Mouse (Mus musculus): ENCODE results near the gene Ppp2r3a. TPM values are rescaled to one million over a fixed set of nuclear protein-coding genes. Genes with fewer than 3 reads are reported as not detected.
A peak's percentile ranks its signal among the peaks of the same experiment; 100 is the strongest.

The Ppp2r3a gene
- total and polyA plus RNA-seq, 2 experiments from 2014 or later: 18.6 to 37.9 TPM

DNA sequence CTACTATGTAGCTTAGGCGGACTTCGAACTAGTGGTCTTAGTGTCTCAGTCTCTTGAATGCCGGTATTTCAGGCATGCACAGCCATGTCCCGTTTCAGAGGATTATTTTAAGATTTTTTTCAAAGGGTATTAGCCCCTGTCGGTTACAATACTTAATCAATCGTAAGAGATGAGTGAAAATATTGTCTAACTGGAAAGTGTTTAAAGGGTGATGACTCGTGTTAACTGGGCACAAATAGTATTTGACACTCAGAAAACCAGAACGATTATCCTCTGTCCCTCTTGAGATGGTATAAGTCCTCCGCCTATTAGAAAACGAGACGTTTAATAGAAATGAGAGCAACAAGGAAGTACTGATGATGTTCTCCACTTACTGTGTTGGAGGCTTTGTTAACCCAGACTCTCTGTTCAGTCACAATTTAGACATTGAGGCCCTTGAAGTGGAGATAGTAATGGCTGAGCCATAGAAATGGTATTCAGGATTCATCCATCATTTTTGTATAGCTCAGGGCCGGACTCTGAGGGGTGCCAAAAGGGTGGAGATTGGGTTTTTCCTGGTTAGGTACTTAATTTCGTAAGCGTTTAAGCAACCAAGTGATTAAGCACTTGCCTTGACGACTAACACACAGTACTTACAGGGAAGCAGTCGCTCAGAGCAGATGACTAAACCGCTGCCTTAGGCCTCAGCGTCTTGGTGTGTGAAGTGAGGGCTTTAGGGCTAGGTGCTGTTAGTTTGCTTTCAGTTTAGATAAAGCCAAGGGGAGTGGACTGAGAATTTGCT is 175.3 kb downstream of the Ppp2r3a start:
- no peaks in the 10 kb centered on the region for H3K9me3 ChIP-seq (ENCODE audit: low read length)
- peak overlapping the region; percentile 74 for H3K4me3 ChIP-seq (ENCODE audit: low read depth, low read length)
- WGBS: under 1% methylated on average over 18 of the region's 18 CpGs
- H3K27ac ChIP-seq (ENCODE audit: low read depth, low read length): no peak overlapping the region
- DNase-seq (ENCODE audit: low spot score) (no peak), ATAC-seq (ENCODE audit: low FRiP score) (no peak)
- H3K9ac ChIP-seq (replicated peaks; ENCODE audit: low read length, poor library complexity, severe bottlenecking): peak overlapping the region; percentile 99
- peak overlapping the region; percentile 88 for H3K4me2 ChIP-seq (ENCODE audit: low read depth, low read length, poor library complexity, severe bottlenecking)
- peaks cover 12% of the 10 kb centered on the region for H3K4me1 ChIP-seq (ENCODE audit: insufficient read depth, low read length)
- H3K36me3 ChIP-seq (ENCODE audit: insufficient read depth, low read length): no peaks in the 10 kb centered on the region
- H3K27me3 ChIP-seq (ENCODE audit: insufficient read depth, low read length): no peaks in the 10 kb centered on the region
- no peak for TF ChIP-seq CTCF (IDR thresholded peaks at IDR 0.05)

DNA sequence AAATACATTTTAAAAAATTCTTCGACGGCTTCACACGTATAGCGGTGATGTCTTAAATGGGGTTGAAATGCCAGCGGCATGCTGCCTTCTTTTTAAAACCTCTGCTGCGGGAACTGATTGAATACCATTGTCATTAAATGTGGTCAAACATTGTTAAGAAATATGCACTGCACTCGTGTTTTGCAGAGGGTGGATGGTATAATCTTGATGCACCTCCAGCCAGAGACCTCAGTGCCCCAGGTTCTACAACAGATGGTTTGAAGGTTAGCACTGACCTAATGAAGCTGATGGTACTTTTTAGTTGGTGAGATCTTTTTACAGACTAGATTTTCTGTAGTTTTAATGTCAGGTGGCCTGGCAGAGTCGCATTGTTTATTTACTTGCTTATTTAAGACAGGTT is 175.9 kb downstream of the Ppp2r3a start:
- Histone ChIP-seq H3K9me3 (ENCODE audit: low read length) (no peaks in the 10 kb centered on the region), H3K4me3 (ENCODE audit: low read depth, low read length) (peak overlapping the region; percentile 74), H3K36me3 (ENCODE audit: insufficient read depth, low read length) (no peaks in the 10 kb centered on the region), H3K27me3 (ENCODE audit: insufficient read depth, low read length) (no peaks in the 10 kb centered on the region), H3K27ac (ENCODE audit: low read depth, low read length) (no peak overlapping the region), H3K4me1 (ENCODE audit: insufficient read depth, low read length) (peaks cover 12% of the 10 kb centered on the region), H3K9ac (replicated peaks; ENCODE audit: low read length, poor library complexity, severe bottlenecking) (peak overlapping the region; percentile 99), H3K4me2 (ENCODE audit: low read depth, low read length, poor library complexity, severe bottlenecking) (peak overlapping the region; percentile 88)
- DNase-seq (ENCODE audit: low spot score) (no peak), ATAC-seq (ENCODE audit: low FRiP score) (no peak)
- 0% methylated on average over 8 of the region's 8 CpGs for WGBS
- no peak for TF ChIP-seq CTCF (IDR thresholded peaks at IDR 0.05)

DNA sequence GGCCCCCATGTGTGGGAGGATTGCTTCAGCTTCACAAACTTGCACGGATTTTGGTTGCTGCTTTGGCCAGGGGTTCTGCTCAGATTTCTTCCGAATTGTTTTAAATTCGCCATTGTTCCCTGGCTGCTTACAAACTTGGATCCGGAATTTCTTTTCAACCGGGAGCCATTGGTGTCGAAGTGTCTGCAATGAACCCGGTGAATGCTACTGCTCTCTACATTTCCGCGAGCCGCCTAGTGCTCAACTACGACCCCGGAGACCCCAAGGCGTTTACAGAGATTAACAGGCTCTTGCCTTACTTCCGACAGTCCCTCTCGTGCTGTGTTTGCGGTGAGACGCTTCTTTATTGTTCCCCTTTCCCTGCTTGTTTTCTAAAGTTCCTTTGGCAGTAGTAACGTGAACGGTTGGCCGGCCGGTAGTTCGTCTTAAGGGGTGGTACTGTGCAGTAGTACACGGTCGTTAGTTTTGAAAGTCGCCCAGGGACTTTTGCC is 176.5 kb downstream of the Ppp2r3a start:
- Histone ChIP-seq H3K27ac (ENCODE audit: low read depth, low read length) (peak overlapping the region; percentile 100), H3K27me3 (ENCODE audit: insufficient read depth, low read length) (no peaks in the 10 kb centered on the region), H3K4me2 (ENCODE audit: low read depth, low read length, poor library complexity, severe bottlenecking) (peak overlapping the region; percentile 88), H3K4me1 (ENCODE audit: insufficient read depth, low read length) (peaks cover 12% of the 10 kb centered on the region), H3K9ac (replicated peaks; ENCODE audit: low read length, poor library complexity, severe bottlenecking) (peak overlapping the region; percentile 99), H3K36me3 (ENCODE audit: insufficient read depth, low read length) (no peaks in the 10 kb centered on the region), H3K4me3 (ENCODE audit: low read depth, low read length) (peak overlapping the region; percentile 74), H3K9me3 (ENCODE audit: low read length) (no peaks in the 10 kb centered on the region)
- DNase-seq (ENCODE audit: low spot score) (no peak), ATAC-seq (ENCODE audit: low FRiP score) (no peak)
- under 1% methylated on average over 25 of the region's 25 CpGs for WGBS
- TF ChIP-seq CTCF (IDR thresholded peaks at IDR 0.05): 0 out of 2 replicates have a peak, but pooled peaks have one; percentile 4

DNA sequence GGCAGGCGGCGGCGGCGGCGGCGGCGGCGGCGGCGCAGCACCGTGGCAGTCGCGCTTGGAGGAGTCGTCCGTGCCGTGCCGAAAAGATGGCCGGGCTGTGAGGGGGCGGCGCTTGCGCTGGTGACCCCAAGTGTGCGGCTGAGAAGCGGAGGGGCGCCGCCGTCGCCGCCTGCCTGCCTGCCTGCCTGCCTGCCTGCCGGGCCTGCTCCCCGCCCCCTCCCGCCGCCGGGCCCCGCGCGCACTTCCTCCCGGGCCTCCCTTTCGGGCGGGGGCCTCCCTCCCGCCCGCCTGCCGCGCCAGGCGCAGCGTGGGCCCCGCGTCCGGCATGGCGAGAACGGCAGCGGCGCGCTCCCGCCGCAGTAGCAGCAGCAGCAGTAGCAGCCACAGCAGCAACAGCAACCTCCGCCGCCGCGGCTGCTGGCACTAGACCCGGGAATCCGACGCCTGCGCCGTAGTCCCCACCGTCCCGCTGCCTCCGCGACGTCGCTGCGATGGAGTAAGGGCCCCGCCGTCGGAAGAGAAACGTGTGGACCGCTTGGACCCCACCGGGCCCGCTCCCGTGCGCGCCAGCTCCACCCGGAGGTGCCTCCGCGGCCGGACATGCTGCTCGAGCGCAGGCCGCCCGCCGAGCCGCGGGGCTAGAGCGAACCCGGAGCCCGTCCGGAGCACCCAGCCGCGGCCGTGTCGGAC is 177.1 kb downstream of the Ppp2r3a start:
- peak overlapping the region; percentile 88 for H3K4me2 ChIP-seq (ENCODE audit: low read depth, low read length, poor library complexity, severe bottlenecking)
- peak overlapping the region; percentile 74 for H3K4me3 ChIP-seq (ENCODE audit: low read depth, low read length)
- no peaks in the 10 kb centered on the region for H3K27me3 ChIP-seq (ENCODE audit: insufficient read depth, low read length)
- peak overlapping the region; percentile 99 for H3K9ac ChIP-seq (replicated peaks; ENCODE audit: low read length, poor library complexity, severe bottlenecking)
- DNase-seq (ENCODE audit: low spot score): peak; percentile 80
- TF ChIP-seq CTCF (IDR thresholded peaks at IDR 0.05): no peak
- peak; percentile 77 for ATAC-seq (ENCODE audit: low FRiP score)
- H3K36me3 ChIP-seq (ENCODE audit: insufficient read depth, low read length): no peaks in the 10 kb centered on the region
- H3K4me1 ChIP-seq (ENCODE audit: insufficient read depth, low read length): peaks cover 11% of the 10 kb centered on the region
- peak overlapping the region; percentile 100 for H3K27ac ChIP-seq (ENCODE audit: low read depth, low read length)
- under 1% methylated on average over 65 of the region's 100 CpGs for WGBS
- H3K9me3 ChIP-seq (ENCODE audit: low read length): no peaks in the 10 kb centered on the region

DNA sequence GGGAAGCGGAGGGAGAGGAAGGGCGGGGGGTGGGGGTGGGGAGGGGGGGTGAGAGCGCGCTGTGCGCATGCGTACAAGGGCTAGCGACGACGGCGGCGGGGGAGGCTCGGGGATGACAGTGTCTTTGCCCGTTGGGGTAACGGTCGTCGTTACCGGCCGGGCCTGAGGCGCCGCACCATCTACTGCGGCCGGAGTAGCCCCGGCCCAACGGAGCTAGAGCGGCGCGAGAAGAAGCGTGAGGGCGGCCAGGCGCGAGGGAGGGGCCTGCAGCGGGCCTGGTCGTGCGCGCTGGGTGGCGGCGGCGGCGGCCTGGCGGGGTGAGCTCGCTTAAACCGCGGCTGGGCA is 177.6 kb downstream of the Ppp2r3a start, which contains the start of gene Msl2:
Gene Msl2 (plus strand): TSS at position 115 of the 345 bp plus-strand sequence.
- DNase-seq (ENCODE audit: low spot score) (no peak), ATAC-seq (ENCODE audit: low FRiP score) (no peak)
- Histone ChIP-seq H3K27ac (ENCODE audit: low read depth, low read length) (peak within 1 kb of the TSS; percentile 100), H3K36me3 (ENCODE audit: insufficient read depth, low read length) (no peaks in the 10 kb centered on the region), H3K9me3 (ENCODE audit: low read length) (no peaks in the 10 kb centered on the region), H3K4me2 (ENCODE audit: low read depth, low read length, poor library complexity, severe bottlenecking) (peak within 1 kb of the TSS; percentile 88), H3K4me1 (ENCODE audit: insufficient read depth, low read length) (peaks cover 7% of the 10 kb centered on the region; the same call in 1 of the 2 replicates), H3K27me3 (ENCODE audit: insufficient read depth, low read length) (no peaks in the 10 kb centered on the region), H3K4me3 (ENCODE audit: low read depth, low read length) (peak within 1 kb of the TSS; percentile 74), H3K9ac (replicated peaks; ENCODE audit: low read length, poor library complexity, severe bottlenecking) (peak within 1 kb of the TSS; percentile 99)
- WGBS: 0% methylated on average over 24 of the region's 43 CpGs
- no peak for TF ChIP-seq CTCF (IDR thresholded peaks at IDR 0.05)
